Mouse (Mus musculus) heart, adult 2 months (tissue): ENCODE measurements around the gene Tlcd1.

Source experiments
- CTCF ChIP-seq: fragments of 200-600 bp; IDR thresholded peaks from 2 replicates; pipeline ENCODE4 v1.8.1; 2022; ENCODE audit warnings: antibody characterized with exemption, mild to moderate bottlenecking, moderate library complexity
- EP300 ChIP-seq: fragments of 200-500 bp; IDR thresholded peaks from 2 replicates; pipeline ENCODE4 v1.6.1; 2011; ENCODE audit warnings: low read depth, low read length, control low read depth; ENCODE audit not compliant: insufficient read depth
- POLR2A ChIP-seq: fragments of 200-500 bp; IDR thresholded peaks from 2 replicates; pipeline ENCODE4 v1.6.1; 2011; ENCODE audit warnings: mild to moderate bottlenecking, low read depth, low read length, control low read depth; ENCODE audit not compliant: insufficient read depth

DNA sequence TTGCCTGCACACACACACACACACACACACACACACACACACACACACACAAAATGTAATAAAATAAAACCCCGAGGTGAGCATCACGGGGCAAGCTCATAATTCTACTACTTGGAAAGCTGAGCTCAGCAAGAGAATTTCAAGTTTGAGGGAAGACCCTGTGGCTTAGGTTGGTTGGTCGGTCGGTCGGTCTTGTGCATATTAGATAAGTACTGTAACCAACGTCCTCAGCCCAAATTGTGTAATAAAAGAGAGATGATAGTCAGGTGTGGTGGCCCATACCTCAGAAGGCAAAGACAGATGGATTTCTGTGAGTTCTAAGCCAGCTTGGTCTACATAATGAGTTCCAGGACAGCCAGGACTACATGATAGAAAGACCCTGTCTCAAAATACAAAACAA is 42.6 kb upstream of the Tlcd1 start:
- TF ChIP-seq CTCF (no peak), EP300 (no peak), POLR2A (no peak)
